Mouse (Mus musculus) left cerebral cortex, adult 8-10 months (tissue): ENCODE results near the gene Scgb1b27. TPM values are rescaled to one million over a fixed set of nuclear protein-coding genes. Genes with fewer than 3 reads are reported as not detected.
"Not testable (repeated sequence)": the region's sequence is repeated elsewhere in the genome, so short reads cannot be mapped to it uniquely, and the experiment has no call there.

ENCODE experiments used
- DNase-seq, 2 experiments: peaks; one replicate each; pipeline ENCODE4 v3.0.0; 2022; ENCODE audit warnings: low spot score in 2 of 2
- total RNA-seq, 4 experiments: library from RNA; stranded (reverse); gene quantifications; 2 replicates each; pipeline ENCODE4 v1.2.4; 2022

The Scgb1b27 gene
- total RNA-seq: not detected

DNA sequence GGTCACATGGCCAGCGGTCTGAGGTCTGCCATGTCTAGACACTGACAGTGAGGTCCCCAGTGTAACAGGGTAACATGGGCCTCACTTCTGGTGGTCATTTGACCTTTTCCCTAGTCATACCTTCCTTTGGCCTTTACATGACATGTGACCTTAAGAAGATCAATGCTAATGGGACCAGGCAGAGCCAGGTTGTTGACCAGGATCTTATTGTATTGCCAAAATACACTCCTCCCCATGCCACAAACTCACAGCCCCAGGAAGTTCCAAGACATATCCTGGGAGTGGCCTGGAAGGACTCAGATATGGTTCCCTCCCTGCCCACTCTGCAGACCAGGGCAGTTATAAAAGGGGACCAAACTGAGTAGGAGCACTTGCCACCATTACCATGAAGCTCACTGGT is at the start of gene Scgb1b27:
Gene Scgb1b27 (plus strand): TSS at position 301 of the 400 bp plus-strand sequence.
- not testable (repeated sequence) for DNase-seq

GRCm38 (mm10) chr7:33982281-33982680 is 39.0 kb upstream of the Scgb1b27 start:
- peak in 1 of 2 experiments; percentile 2 for DNase-seq

GRCm38 (mm10) chr7:34013842-34014241 is 7.4 kb upstream of the Scgb1b27 start, which contains the start of gene Scgb2b27:
Gene Scgb2b27 (minus strand): TSS chr7:34013942.
- DNase-seq: no peak

GRCm38 (mm10) chr7:34025641-34026040 is 4.4 kb downstream of the Scgb1b27 start:
- no peak for DNase-seq

DNA sequence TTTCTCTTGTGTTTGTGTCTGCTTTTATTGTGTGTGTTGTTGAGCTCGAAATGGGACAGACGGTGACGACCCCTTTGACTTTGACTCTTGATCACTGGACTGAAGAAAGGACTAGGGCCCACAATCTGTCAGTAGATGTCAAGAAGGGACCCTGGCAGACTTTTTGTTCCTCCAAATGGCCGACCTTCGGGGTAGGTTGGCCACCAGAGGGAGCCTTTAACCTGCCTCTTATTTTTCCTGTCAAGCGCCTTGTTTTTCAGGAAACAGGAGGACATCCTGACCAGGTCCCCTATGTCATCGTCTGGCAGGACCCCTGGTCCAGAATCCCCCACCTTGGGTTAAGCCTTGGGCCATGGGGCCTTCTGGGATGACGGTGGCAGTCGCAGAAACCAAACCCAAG is 5.9 kb downstream of the Scgb1b27 start:
- DNase-seq: not testable (repeated sequence)

DNA sequence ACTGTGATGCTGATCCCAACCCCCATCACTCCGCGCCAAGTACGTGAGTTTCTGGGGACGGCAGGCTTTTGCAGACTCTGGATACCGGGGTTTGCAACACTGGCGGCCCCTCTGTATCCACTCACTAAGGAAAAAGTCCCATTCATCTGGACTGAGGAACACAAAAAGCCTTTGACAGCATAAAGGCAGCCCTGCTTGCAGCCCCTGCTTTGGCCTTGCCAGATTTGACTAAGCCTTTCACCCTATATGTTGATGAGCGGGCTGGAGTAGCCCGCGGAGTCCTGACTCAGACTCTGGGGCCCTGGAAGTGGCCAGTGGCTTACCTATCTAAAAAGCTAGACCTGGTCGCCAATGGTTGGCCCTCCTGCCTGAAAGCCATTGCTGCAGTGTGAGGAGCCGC is 8.7 kb downstream of the Scgb1b27 start:
- DNase-seq: no peak

GRCm38 (mm10) chr7:34034579-34034978 is 13.3 kb downstream of the Scgb1b27 start:
- DNase-seq: not testable (repeated sequence)

DNA sequence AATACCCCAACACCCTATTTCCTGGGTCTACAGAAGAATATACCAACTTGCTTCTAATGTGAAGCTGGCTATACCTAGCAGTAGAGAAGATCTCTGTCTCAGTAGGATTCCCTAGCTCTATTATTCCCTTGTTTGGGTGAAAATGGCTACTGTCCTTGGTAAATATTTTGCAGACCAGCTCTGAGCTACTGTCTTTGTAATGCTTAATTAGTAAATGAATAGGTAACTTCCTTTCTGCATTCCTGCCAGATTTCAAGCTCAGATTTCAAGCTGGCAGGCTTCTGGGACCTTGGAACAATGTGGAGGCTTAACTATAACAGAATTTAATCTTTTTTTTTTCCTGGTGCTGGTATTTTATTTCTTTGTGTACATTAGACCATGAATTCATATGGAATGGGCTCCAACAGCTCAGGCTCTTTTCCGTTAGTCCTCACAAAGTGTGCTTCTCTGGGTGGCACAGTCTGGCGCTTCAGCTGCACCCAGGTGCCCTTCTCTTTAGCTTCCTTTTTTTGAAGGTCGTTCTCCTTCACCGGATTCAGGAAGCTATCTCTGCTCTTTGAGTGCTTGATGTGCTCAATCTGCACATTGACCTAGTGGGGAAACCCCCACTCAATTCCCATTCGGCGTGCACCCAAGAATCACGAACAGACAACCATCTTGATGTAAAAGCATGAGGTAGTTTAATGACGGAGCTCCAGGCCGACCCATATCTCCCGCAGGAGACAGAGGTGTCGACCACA is 15.0 kb downstream of the Scgb1b27 start:
- not testable (repeated sequence) for DNase-seq

GRCm38 (mm10) chr7:34068132-34068531 is 46.8 kb downstream of the Scgb1b27 start:
- not testable (repeated sequence) for DNase-seq

Other genes starting within 250 kb of the Scgb1b27 start
- not detected for gene Scgb2b26, start 76.4 kb upstream of the Scgb1b27 start, total RNA-seq
- gene Scgb2b27, start 7.5 kb upstream of the Scgb1b27 start, total RNA-seq: not detected
- not detected for gene Scgb1b30, start 73.9 kb downstream of the Scgb1b27 start, total RNA-seq
- gene Wtip, start 111.8 kb downstream of the Scgb1b27 start, total RNA-seq: 10 to 100 TPM; 10.8 to 14.8 (median 13.5) TPM
- 10 to 100 TPM; 87.0 to 89.6 (median 87.7) TPM for gene Uba2, start 148.1 kb downstream of the Scgb1b27 start, total RNA-seq
- 10 to 100 TPM; 22.3 to 25.5 (median 24.2) TPM for gene Pdcd2l, start 175.2 kb downstream of the Scgb1b27 start, total RNA-seq
- gene Gpi1, start 208.9 kb downstream of the Scgb1b27 start, total RNA-seq: 100 to 1,000 TPM; 683 to 742 (median 696) TPM
- gene Gm6096, start 229.6 kb downstream of the Scgb1b27 start, total RNA-seq: not detected